Mouse (Mus musculus) heart, embryonic 11.5 days (tissue): Measurements from ENCODE around the gene Vps72. TPM values are rescaled to one million over a fixed set of nuclear protein-coding genes. Genes with fewer than 3 reads are reported as not detected.
A peak's percentile ranks its signal among the peaks of the same experiment; 100 is the strongest.
"Not testable (repeated sequence)": the region's sequence is repeated elsewhere in the genome, so short reads cannot be mapped to it uniquely, and the experiment has no call there.

Experiments
- ATAC-seq: fragments of 200-750 bp; cut with Nextera tagmentation; replicated peaks from 2 replicates; pipeline ENCODE4 v1.8.0; 2017; ENCODE audit warnings: moderate library complexity; ENCODE audit not compliant: insufficient number of reproducible peaks, low FRiP score, low TSS enrichment
- H3K27ac ChIP-seq: fragments of 300-500 bp; sonication (generic); 2 replicates; pipeline ENCODE4 v1.5.1; 2014; ENCODE audit warnings: mild to moderate bottlenecking, low read depth, low read length
- H3K27me3 ChIP-seq: fragments of 300-500 bp; sonication (generic); 2 replicates; pipeline ENCODE4 v1.6.1; 2014; ENCODE audit warnings: mild to moderate bottlenecking, low read length, mixed read lengths; ENCODE audit not compliant: control insufficient read depth, insufficient read depth
- H3K36me3 ChIP-seq: fragments of 300-500 bp; sonication (generic); 2 replicates; pipeline ENCODE4 v1.6.1; 2014; ENCODE audit warnings: mild to moderate bottlenecking, low read length, moderate library complexity, mixed read lengths; ENCODE audit not compliant: control insufficient read depth, insufficient read depth
- H3K4me1 ChIP-seq: fragments of 300-500 bp; sonication (generic); 2 replicates; pipeline ENCODE4 v1.6.1; 2014; ENCODE audit warnings: low read length; ENCODE audit not compliant: control insufficient read depth, insufficient read depth
- H3K4me2 ChIP-seq: fragments of 300-500 bp; sonication (generic); 2 replicates; pipeline ENCODE4 v1.6.1; 2014; ENCODE audit warnings: mild to moderate bottlenecking, moderate library complexity
- H3K4me3 ChIP-seq: fragments of 300-500 bp; sonication (generic); 2 replicates; pipeline ENCODE4 v1.5.1; 2014; ENCODE audit warnings: low read depth, low read length
- H3K9ac ChIP-seq: fragments of 300-500 bp; sonication (generic); 2 replicates; pipeline ENCODE4 v1.6.1; 2014; ENCODE audit warnings: mild to moderate bottlenecking, low read depth, low read length, moderate library complexity
- H3K9me3 ChIP-seq: fragments of 300-500 bp; sonication (generic); replicated peaks from 2 replicates; pipeline ENCODE4 v1.6.1; 2016; ENCODE audit warnings: low read length; ENCODE audit not compliant: control insufficient read depth
- WGBS: fragments of 180-500 bp; shearing (Covaris S2); extraction: QIAGEN DNeasy Blood & Tissue Kit; methylation state at CpG from one replicate; pipeline ENCODE4 v1.1.7; 2014; ENCODE audit not compliant: insufficient replicate concordance; 5-methylcytosine and 5-hydroxymethylcytosine counted together
- polyA plus RNA-seq: library from polyadenylated mRNA; unstranded; fragments of >200 nt; fragmentation: Nextera tagmentation; extraction: Ambion mirVana; gene quantifications from 2 replicates; pipeline ENCODE4 v1.2.1, GENCODE M21; 2014

Gene Vps72
- polyA plus RNA-seq, 1 experiment from 2014 or later = 113 TPM

GRCm38 (mm10) chr3:95105121-95105520 is 5.7 kb upstream of the Vps72 start:
- Histone ChIP-seq H3K27me3 (no peaks in the 10 kb centered on the region), H3K27ac (peak overlapping the region; percentile 36; the same call in 1 of the 2 replicates), H3K36me3 (0 out of 2 replicates have a peak, but pooled peaks cover 2% of the 10 kb centered on the region), H3K9me3 (no peaks in the 10 kb centered on the region), H3K4me3 (peak overlapping the region; percentile 75), H3K4me1 (peaks cover 9% of the 10 kb centered on the region; the same call in 1 of the 2 replicates), H3K9ac (peak overlapping the region; percentile 63), H3K4me2 (peak overlapping the region; percentile 81)
- no peak for ATAC-seq
- WGBS = 38% methylated on average over 4 of the region's 4 CpGs

DNA sequence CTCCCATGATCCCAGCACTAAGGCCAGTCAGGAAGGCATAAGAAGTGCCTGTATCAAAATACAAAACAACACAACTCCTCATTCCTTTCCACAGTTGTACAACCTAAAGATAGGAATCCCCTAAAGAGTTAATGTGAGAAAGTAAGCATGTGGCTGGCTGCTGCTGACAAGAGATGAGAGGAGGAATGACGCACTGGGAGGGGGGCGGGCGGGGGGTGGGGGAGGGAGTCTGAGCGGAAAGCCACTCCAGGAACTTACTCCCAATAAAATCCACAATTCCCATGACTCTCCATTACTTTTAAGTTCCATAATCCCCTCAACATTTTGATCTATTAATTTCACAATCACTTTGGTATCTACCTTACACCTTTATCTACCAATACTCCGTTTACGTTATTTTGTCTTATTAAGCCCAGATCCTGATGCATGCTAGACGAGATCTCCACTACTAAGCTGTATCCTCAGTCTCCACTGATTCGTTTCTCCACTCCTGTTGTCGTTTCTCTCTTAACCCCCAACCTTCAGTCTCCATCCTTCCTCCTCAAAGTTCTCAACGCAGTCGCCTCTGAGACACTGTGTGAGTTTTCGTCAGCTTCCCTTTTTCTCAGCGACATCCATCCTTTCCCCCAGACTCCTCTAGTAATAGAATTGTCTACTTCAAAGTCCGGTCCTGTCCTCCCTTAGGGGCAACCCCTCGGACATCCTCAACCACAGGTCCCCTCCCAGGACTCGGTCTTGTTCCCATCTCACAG is 5.1 kb upstream of the Vps72 start:
- ATAC-seq = no peak
- peaks cover 11% of the 10 kb centered on the region; the same call in 1 of the 2 replicates for H3K4me1 ChIP-seq
- H3K36me3 ChIP-seq = 0 out of 2 replicates have a peak, but pooled peaks cover 2% of the 10 kb centered on the region
- peak overlapping the region; percentile 81 for H3K4me2 ChIP-seq
- peak overlapping the region; percentile 54 for H3K27ac ChIP-seq
- H3K27me3 ChIP-seq = no peaks in the 10 kb centered on the region
- WGBS = under 1% methylated on average over 16 of the region's 16 CpGs
- peak overlapping the region; percentile 66 for H3K9ac ChIP-seq
- H3K4me3 ChIP-seq = peak overlapping the region; percentile 75
- H3K9me3 ChIP-seq = no peaks in the 10 kb centered on the region

GRCm38 (mm10) chr3:95106338-95107117 is 4.3 kb upstream of the Vps72 start, which contains the start of gene Pip5k1a:
TSS of gene Pip5k1a (minus strand) at chr3:95106930.
- under 1% methylated on average over 51 of the region's 51 CpGs for WGBS
- peak within 1 kb of the TSS; percentile 75 for H3K4me3 ChIP-seq
- H3K36me3 ChIP-seq = 0 out of 2 replicates have a peak, but pooled peaks cover 2% of the 10 kb centered on the region
- H3K9me3 ChIP-seq = no peaks in the 10 kb centered on the region
- peak within 1 kb of the TSS; percentile 66 for H3K9ac ChIP-seq
- H3K27ac ChIP-seq = peak within 1 kb of the TSS; percentile 54
- peak within 1 kb of the TSS; percentile 81 for H3K4me2 ChIP-seq
- peak; percentile 88 for ATAC-seq
- H3K4me1 ChIP-seq = peaks cover 11% of the 10 kb centered on the region; the same call in 1 of the 2 replicates
- no peaks in the 10 kb centered on the region for H3K27me3 ChIP-seq

DNA sequence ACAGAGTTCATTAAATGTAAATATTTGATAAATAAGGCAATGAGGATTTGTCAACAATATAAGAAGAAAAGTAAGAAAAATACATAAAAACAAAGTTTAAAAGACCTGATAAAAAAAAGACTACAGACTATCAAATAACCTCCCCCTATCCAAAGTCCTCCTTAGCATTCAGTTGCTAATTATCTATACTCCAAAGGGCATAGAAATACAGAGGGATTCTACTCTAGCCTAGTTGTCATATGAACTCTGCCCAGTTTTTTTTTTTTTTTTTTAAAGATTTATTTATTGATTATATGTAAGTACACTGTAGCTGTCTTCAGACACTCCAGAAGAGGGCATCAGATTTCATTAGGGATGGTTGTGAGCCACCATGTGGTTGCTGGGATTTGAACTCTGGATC is 3.5 kb upstream of the Vps72 start:
- H3K27me3 ChIP-seq, H3K27ac ChIP-seq, H3K9me3 ChIP-seq, H3K36me3 ChIP-seq, ATAC-seq: not testable (repeated sequence)
- H3K4me1 ChIP-seq = peaks cover 15% of the 10 kb centered on the region
- H3K4me2 ChIP-seq = peak overlapping the region; percentile 66
- peak overlapping the region; percentile 75 for H3K4me3 ChIP-seq
- peak overlapping the region; percentile 48; the same call in 1 of the 2 replicates for H3K9ac ChIP-seq

DNA sequence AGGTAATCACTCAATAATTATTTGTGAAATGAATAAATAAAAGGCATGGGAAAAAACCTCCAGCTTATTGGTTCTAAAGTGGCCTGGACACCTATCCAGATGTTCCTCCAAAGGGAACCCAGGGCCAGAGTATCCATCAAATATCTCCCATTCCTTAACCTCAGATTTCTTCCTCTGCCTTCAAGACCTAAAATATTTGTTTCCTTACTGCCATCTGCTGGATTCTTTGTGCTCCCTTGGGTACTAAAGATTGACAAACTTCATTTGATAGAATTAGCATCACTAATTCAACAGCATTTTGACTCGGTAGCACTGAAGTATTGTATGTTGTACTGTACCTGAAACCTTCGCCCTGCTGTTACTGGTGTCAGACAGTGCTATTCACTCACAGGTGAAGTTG is 2.9 kb upstream of the Vps72 start:
- H3K27me3 ChIP-seq = no peaks in the 10 kb centered on the region
- 0 out of 2 replicates have a peak, but pooled peaks cover 2% of the 10 kb centered on the region for H3K36me3 ChIP-seq
- no peak overlapping the region for H3K27ac ChIP-seq
- H3K4me3 ChIP-seq = no peak overlapping the region
- no peak overlapping the region for H3K9ac ChIP-seq
- no peak for ATAC-seq
- H3K4me1 ChIP-seq = peaks cover 16% of the 10 kb centered on the region
- WGBS = 57% methylated on average over 2 of the region's 2 CpGs
- H3K4me2 ChIP-seq = no peak overlapping the region
- no peaks in the 10 kb centered on the region for H3K9me3 ChIP-seq

DNA sequence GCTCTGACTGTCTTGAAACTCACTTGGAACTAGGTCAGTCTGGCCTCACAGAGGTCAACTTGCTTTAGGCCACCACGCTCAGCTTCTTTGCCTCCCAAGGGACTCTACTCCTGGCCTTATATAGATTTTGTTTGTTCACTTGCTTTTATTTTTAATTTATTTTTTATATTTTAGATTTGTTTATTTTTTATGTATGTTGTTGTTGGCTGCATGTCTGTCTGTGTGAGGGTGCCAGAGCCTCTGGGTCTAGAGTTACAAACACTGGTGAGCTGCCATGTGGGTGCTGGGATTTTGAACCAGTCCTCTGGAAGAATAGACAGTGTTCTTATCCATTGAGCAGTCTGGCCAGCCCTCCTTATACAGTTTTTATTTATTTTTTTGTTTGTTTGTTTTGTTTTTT is 1.9 kb downstream of the Vps72 start:
- H3K4me3 ChIP-seq = no peak overlapping the region
- peaks cover 8% of the 10 kb centered on the region for H3K4me1 ChIP-seq
- ATAC-seq = no peak
- peaks cover 13% of the 10 kb centered on the region for H3K36me3 ChIP-seq
- 87% methylated on average over 1 of the region's 1 CpGs for WGBS
- no peak overlapping the region for H3K9ac ChIP-seq
- no peak overlapping the region for H3K27ac ChIP-seq
- H3K27me3 ChIP-seq = no peaks in the 10 kb centered on the region
- no peaks in the 10 kb centered on the region for H3K9me3 ChIP-seq
- peak overlapping the region; percentile 62; the same call in 1 of the 2 replicates for H3K4me2 ChIP-seq

GRCm38 (mm10) chr3:95117751-95118150 is 6.9 kb downstream of the Vps72 start:
- H3K4me2 ChIP-seq = no peak overlapping the region

DNA sequence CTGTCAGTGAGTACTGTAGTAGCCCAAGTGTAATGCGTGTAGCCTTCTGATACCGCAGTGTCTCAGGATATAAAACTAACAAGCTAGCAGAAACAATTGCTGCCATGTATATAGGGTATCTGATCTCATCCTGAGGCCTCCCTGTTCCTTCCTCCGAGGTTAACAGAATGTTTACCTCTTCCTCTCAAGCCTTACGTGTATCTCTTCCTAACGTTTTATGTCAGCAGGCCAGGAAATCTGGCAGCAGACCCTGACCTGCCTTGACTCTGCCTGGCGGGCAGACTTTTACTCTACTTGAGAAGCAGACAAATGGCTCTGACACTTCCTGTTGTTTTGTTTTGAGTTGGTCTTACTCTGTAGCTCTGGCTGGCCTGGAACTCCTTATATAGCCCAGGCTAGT is 10.8 kb downstream of the Vps72 start:
- no peak overlapping the region for H3K4me2 ChIP-seq
- H3K27me3 ChIP-seq = no peaks in the 10 kb centered on the region
- no peak overlapping the region for H3K9ac ChIP-seq
- no peak overlapping the region for H3K4me3 ChIP-seq
- no peak for ATAC-seq
- H3K27ac ChIP-seq = peak overlapping the region; percentile 72
- peaks cover 29% of the 10 kb centered on the region for H3K36me3 ChIP-seq
- WGBS = 67% methylated on average over 6 of the region's 6 CpGs
- peaks cover 5% of the 10 kb centered on the region for H3K4me1 ChIP-seq
- no peaks in the 10 kb centered on the region for H3K9me3 ChIP-seq

More at GRCm38 (mm10) chr3:95117751-95118150, 6.9 kb downstream of the Vps72 start:
- Histone ChIP-seq H3K9me3 (no peaks in the 10 kb centered on the region), H3K27me3 (no peaks in the 10 kb centered on the region), H3K36me3 (peaks cover 41% of the 10 kb centered on the region), H3K27ac (no peak overlapping the region), H3K4me1 (no peaks in the 10 kb centered on the region), H3K4me3 (no peak overlapping the region), H3K9ac (no peak overlapping the region)
- 94% methylated on average over 2 of the region's 2 CpGs for WGBS
- no peak for ATAC-seq
